Mouse (Mus musculus): ENCODE measurements around the gene Bri3. TPM values are rescaled to one million over a fixed set of nuclear protein-coding genes. Genes with fewer than 3 reads are reported as not detected.

Gene Bri3
- polyA plus RNA-seq, 1 experiment from 2014 or later = 118 TPM

DNA sequence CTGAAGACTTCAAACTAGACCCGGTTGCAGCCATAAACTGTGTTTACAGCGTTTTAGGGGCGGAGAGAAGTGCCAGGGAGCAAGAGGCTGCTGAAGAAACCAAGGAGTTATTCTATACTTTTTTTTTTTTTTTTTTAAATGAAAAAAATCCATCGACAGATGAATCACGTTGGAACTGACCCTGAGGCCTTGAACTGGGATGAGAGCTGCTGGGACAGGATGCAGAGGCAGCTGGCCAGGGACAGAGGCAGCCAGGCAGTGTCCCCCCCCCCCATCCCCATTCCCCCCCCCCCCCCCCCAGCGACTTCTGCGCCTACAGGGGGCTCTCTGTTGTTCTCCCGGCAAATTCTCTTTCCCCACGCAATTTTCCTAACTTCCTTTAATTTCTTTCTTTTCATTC lies 153.3 kb downstream of the Bri3 start:
- Histone ChIP-seq H3K9ac (ENCODE audit: low read length) (no peak overlapping the region), H3K9me3 (ENCODE audit: control insufficient read depth, low read length) (no peaks in the 10 kb centered on the region), H3K27me3 (replicated peaks; ENCODE audit: control insufficient read depth, insufficient read depth, low read length) (no peaks in the 10 kb centered on the region), H3K27ac (ENCODE audit: low read depth) (no peak overlapping the region), H3K36me3 (ENCODE audit: control insufficient read depth, insufficient read depth, low read length) (no peaks in the 10 kb centered on the region), H3K4me3 (ENCODE audit: low read depth, low read length) (no peak overlapping the region), H3K4me2 (ENCODE audit: low read length) (no peak overlapping the region), H3K4me1 (replicated peaks; ENCODE audit: control insufficient read depth, insufficient read depth, low read length) (no peaks in the 10 kb centered on the region)
- WGBS = 8% methylated on average over 5 of the region's 9 CpGs
- ATAC-seq (replicated peaks; ENCODE audit: low FRiP score, low TSS enrichment, low read depth) = no peak
- DNase-seq (ENCODE audit: low spot score) = no peak

DNA sequence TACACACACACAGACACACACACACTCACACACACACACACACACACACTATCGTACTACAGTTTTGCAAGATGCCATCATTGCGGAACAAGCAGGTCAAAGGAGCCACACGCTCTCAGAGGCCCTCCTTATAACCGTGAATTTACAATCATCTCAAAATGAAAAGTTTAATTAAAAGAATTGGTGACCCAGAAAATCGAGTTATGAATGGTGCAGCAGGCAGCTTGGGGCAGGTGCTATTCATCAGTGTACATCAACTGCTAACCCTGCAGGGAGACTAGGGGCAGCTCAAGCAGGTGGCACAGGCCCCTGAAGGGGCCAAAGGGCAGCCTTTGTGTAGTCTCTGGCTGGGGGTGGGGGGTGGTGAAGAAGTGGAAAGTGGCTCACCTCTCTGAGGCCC lies 156.6 kb downstream of the Bri3 start:
- Histone ChIP-seq H3K27me3 (replicated peaks; ENCODE audit: control insufficient read depth, insufficient read depth, low read length) (no peaks in the 10 kb centered on the region), H3K36me3 (ENCODE audit: control insufficient read depth, insufficient read depth, low read length) (no peaks in the 10 kb centered on the region), H3K4me2 (ENCODE audit: low read length) (no peak overlapping the region), H3K27ac (ENCODE audit: low read depth) (no peak overlapping the region), H3K4me1 (replicated peaks; ENCODE audit: control insufficient read depth, insufficient read depth, low read length) (no peaks in the 10 kb centered on the region), H3K9ac (ENCODE audit: low read length) (no peak overlapping the region), H3K4me3 (ENCODE audit: low read depth, low read length) (no peak overlapping the region), H3K9me3 (ENCODE audit: control insufficient read depth, low read length) (no peaks in the 10 kb centered on the region)
- 74% methylated on average over 5 of the region's 5 CpGs for WGBS
- no peak for DNase-seq (ENCODE audit: low spot score)
- ATAC-seq (replicated peaks; ENCODE audit: low FRiP score, low TSS enrichment, low read depth) = no peak

DNA sequence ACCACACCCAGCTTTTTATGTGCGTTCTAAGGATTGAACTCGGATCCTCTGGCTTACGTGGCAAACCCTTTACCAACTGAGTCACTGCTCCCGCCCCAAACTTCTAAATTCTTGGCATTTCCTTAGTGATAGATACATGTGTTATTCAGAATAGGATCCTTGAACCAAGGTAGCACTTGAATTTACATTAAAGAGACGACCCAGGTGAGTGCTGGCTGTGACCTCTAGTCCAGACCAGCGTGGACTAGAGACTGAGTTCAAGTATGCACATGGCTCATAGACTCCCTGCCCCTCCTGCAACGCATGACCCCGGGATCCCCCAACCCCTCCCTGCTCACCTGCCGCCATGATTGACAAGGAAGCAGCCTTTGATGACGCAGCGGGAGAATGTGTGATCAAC lies 162.0 kb downstream of the Bri3 start:
- Histone ChIP-seq H3K4me1 (replicated peaks; ENCODE audit: control insufficient read depth, insufficient read depth, low read length) (no peaks in the 10 kb centered on the region), H3K4me2 (ENCODE audit: low read length) (no peak overlapping the region), H3K27ac (ENCODE audit: low read depth) (no peak overlapping the region), H3K9me3 (ENCODE audit: control insufficient read depth, low read length) (no peaks in the 10 kb centered on the region), H3K36me3 (ENCODE audit: control insufficient read depth, insufficient read depth, low read length) (no peaks in the 10 kb centered on the region), H3K4me3 (ENCODE audit: low read depth, low read length) (no peak overlapping the region), H3K27me3 (replicated peaks; ENCODE audit: control insufficient read depth, insufficient read depth, low read length) (no peaks in the 10 kb centered on the region), H3K9ac (ENCODE audit: low read length) (no peak overlapping the region)
- ATAC-seq (replicated peaks; ENCODE audit: low FRiP score, low TSS enrichment, low read depth) (no peak), DNase-seq (ENCODE audit: low spot score) (no peak)
- 88% methylated on average over 11 of the region's 11 CpGs for WGBS

DNA sequence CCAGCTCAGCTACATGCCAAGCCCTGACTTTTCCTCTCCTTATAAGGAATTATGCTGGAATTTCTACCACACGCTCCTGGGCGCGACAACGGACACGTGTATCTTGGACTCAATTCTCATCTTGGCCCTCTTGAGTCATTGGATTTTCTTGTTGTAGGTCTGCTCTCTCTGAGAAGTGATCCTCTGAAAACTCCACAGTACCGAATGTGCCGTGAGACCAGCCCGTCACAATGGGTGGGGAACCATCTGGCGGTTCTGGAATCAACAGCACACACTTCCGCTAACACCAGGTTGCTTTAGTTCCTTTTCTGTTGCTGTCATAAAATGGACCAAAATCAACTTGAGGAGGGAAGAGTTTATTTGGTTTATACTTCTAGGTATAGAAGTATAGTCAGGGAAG lies 166.4 kb downstream of the Bri3 start:
- Histone ChIP-seq H3K27ac (ENCODE audit: low read depth) (no peak overlapping the region), H3K36me3 (ENCODE audit: control insufficient read depth, insufficient read depth, low read length) (no peaks in the 10 kb centered on the region), H3K4me1 (replicated peaks; ENCODE audit: control insufficient read depth, insufficient read depth, low read length) (no peaks in the 10 kb centered on the region), H3K9me3 (ENCODE audit: control insufficient read depth, low read length) (no peaks in the 10 kb centered on the region), H3K4me3 (ENCODE audit: low read depth, low read length) (no peak overlapping the region), H3K27me3 (replicated peaks; ENCODE audit: control insufficient read depth, insufficient read depth, low read length) (no peaks in the 10 kb centered on the region), H3K4me2 (ENCODE audit: low read length) (no peak overlapping the region), H3K9ac (ENCODE audit: low read length) (no peak overlapping the region)
- no peak for ATAC-seq (replicated peaks; ENCODE audit: low FRiP score, low TSS enrichment, low read depth)
- no peak for DNase-seq (ENCODE audit: low spot score)
- WGBS = 95% methylated on average over 10 of the region's 10 CpGs

DNA sequence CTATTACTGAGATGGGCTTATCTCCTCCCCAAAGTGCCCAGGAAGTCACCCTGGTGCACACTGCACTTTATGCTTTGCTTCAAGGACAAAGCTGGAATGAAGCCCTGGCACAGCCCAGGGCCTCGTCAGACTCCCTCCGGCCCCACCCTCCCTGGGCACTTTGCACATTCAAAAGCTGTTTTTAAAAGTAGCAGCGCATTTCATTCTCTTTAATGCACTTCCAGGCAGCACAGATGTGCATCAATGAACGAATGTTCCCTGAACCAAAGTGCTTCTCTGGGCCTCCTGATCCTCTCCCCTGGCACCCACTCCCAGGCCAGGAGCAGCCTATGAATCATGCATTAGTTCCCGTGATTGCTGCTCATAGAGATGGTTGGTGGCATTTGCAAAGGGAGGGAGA lies 167.5 kb downstream of the Bri3 start:
- 44% methylated on average over 5 of the region's 5 CpGs for WGBS
- no peak for ATAC-seq (replicated peaks; ENCODE audit: low FRiP score, low TSS enrichment, low read depth)
- no peak for DNase-seq (ENCODE audit: low spot score)

DNA sequence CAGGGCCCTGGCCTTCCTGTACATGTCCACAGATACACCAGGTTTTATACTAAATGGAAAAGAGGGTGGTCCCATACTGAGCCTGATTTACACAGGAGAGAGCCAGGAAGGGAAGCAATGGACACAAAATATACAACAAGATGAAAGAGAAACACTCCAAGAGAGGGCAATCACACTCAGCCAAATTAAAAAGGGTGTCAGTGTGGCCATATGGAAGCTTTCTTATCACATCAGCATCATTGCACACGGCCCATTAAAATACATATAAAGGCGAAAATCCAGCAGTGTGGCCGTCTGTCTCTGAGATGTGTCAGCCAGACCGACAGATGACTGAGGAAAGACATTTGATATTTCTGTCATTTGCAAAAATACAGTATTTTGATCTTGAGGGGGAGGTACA lies 168.5 kb downstream of the Bri3 start:
- no peak for DNase-seq (ENCODE audit: low spot score)

More for the DNA sequence above, 167.5 kb downstream of the Bri3 start:
- Histone ChIP-seq H3K4me1 (replicated peaks; ENCODE audit: control insufficient read depth, insufficient read depth, low read length) (no peaks in the 10 kb centered on the region), H3K27me3 (replicated peaks; ENCODE audit: control insufficient read depth, insufficient read depth, low read length) (no peaks in the 10 kb centered on the region), H3K9ac (ENCODE audit: low read length) (no peak overlapping the region), H3K4me2 (ENCODE audit: low read length) (no peak overlapping the region), H3K4me3 (ENCODE audit: low read depth, low read length) (no peak overlapping the region), H3K27ac (ENCODE audit: low read depth) (no peak overlapping the region), H3K36me3 (ENCODE audit: control insufficient read depth, insufficient read depth, low read length) (no peaks in the 10 kb centered on the region), H3K9me3 (ENCODE audit: control insufficient read depth, low read length) (no peaks in the 10 kb centered on the region)

DNA sequence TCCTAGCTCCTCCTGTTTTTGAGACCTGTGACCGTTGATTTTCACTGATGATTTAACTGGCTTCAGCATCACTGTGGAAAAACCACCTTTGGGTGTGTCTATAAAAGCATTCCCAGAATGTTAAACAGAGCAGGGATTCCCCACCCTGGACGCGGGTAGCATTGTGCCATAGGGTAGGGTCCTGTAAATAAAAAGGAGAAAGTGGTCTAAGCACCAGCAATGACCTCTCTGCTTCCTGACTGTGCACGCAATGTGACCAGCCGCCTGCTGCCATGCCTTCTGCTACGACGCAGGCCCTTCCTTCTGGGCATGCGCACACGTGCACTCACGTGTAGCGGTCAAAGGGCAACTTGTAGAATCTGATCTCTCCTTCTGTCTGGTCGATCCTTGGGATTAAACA lies 174.2 kb downstream of the Bri3 start:
- no peaks in the 10 kb centered on the region for H3K9me3 ChIP-seq (ENCODE audit: control insufficient read depth, low read length)
- no peak overlapping the region for H3K4me3 ChIP-seq (ENCODE audit: low read depth, low read length)
- ATAC-seq (replicated peaks; ENCODE audit: low FRiP score, low TSS enrichment, low read depth) (no peak), DNase-seq (ENCODE audit: low spot score) (no peak)
- H3K27me3 ChIP-seq (replicated peaks; ENCODE audit: control insufficient read depth, insufficient read depth, low read length) = no peaks in the 10 kb centered on the region
- H3K36me3 ChIP-seq (ENCODE audit: control insufficient read depth, insufficient read depth, low read length) = no peaks in the 10 kb centered on the region
- no peaks in the 10 kb centered on the region for H3K4me1 ChIP-seq (replicated peaks; ENCODE audit: control insufficient read depth, insufficient read depth, low read length)
- no peak overlapping the region for H3K4me2 ChIP-seq (ENCODE audit: low read length)
- no peak overlapping the region for H3K27ac ChIP-seq (ENCODE audit: low read depth)
- WGBS = 89% methylated on average over 12 of the region's 12 CpGs
- no peak overlapping the region for H3K9ac ChIP-seq (ENCODE audit: low read length)

More for the DNA sequence above, 168.5 kb downstream of the Bri3 start:
- ATAC-seq (replicated peaks; ENCODE audit: low FRiP score, low TSS enrichment, low read depth) = no peak
- H3K9me3 ChIP-seq (ENCODE audit: control insufficient read depth, low read length) = no peaks in the 10 kb centered on the region
- no peaks in the 10 kb centered on the region for H3K4me1 ChIP-seq (replicated peaks; ENCODE audit: control insufficient read depth, insufficient read depth, low read length)
- H3K36me3 ChIP-seq (ENCODE audit: control insufficient read depth, insufficient read depth, low read length) = no peaks in the 10 kb centered on the region
- H3K27me3 ChIP-seq (replicated peaks; ENCODE audit: control insufficient read depth, insufficient read depth, low read length) = no peaks in the 10 kb centered on the region
- no peak overlapping the region for H3K4me3 ChIP-seq (ENCODE audit: low read depth, low read length)
- no peak overlapping the region for H3K4me2 ChIP-seq (ENCODE audit: low read length)
- H3K9ac ChIP-seq (ENCODE audit: low read length) = no peak overlapping the region
- H3K27ac ChIP-seq (ENCODE audit: low read depth) = no peak overlapping the region
- WGBS = 75% methylated on average over 4 of the region's 4 CpGs

DNA sequence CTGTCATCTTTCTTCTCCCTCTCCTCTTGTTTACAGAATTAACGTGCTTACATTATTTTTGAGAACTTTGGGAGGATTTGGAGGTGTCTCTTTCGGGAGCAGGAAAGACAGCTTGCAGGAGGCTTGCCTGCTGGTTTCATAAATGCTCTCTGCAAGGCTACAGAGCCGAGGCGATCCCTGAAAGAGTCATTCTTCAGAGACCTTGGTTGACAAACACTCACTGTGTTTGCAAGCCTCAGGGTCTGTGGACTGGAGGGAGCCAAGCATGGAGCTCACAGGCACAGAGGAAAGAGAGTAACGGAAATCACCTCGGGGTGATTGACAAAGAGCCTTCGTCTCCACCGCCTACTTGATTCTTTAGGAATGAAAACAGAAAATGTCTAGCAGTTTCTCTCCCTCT lies 175.8 kb downstream of the Bri3 start:
- no peaks in the 10 kb centered on the region for H3K36me3 ChIP-seq (ENCODE audit: control insufficient read depth, insufficient read depth, low read length)
- H3K27me3 ChIP-seq (replicated peaks; ENCODE audit: control insufficient read depth, insufficient read depth, low read length) = no peaks in the 10 kb centered on the region
- H3K9me3 ChIP-seq (ENCODE audit: control insufficient read depth, low read length) = no peaks in the 10 kb centered on the region
- H3K9ac ChIP-seq (ENCODE audit: low read length) = no peak overlapping the region
- no peak for DNase-seq (ENCODE audit: low spot score)
- no peak overlapping the region for H3K27ac ChIP-seq (ENCODE audit: low read depth)
- WGBS = 72% methylated on average over 8 of the region's 8 CpGs
- H3K4me2 ChIP-seq (ENCODE audit: low read length) = no peak overlapping the region
- no peak overlapping the region for H3K4me3 ChIP-seq (ENCODE audit: low read depth, low read length)
- no peaks in the 10 kb centered on the region for H3K4me1 ChIP-seq (replicated peaks; ENCODE audit: control insufficient read depth, insufficient read depth, low read length)
- ATAC-seq (replicated peaks; ENCODE audit: low FRiP score, low TSS enrichment, low read depth) = no peak

DNA sequence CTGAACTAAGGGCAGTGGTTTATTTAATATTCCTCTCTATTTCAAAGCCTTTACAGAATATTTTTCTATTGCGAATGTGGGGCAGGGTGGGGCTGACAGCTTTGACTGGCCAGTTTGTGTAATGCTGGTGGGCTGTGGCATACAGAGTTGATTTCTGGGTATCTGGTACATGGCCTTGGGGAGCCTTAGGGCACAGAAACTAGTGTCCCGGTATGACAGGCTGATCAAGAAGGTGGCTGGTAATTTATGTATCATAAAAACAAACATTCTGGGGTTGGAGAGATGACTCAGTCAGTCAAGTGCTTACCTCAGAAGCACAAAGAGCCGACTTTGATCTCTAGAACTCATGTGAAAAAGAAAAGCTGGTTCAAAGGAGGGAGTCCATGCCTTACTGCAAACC lies 182.5 kb downstream of the Bri3 start:
- ATAC-seq (replicated peaks; ENCODE audit: low FRiP score, low TSS enrichment, low read depth) (no peak), DNase-seq (ENCODE audit: low spot score) (no peak)
- H3K4me2 ChIP-seq (ENCODE audit: low read length) = no peak overlapping the region
- no peaks in the 10 kb centered on the region for H3K36me3 ChIP-seq (ENCODE audit: control insufficient read depth, insufficient read depth, low read length)
- H3K27ac ChIP-seq (ENCODE audit: low read depth) = no peak overlapping the region
- no peaks in the 10 kb centered on the region for H3K4me1 ChIP-seq (replicated peaks; ENCODE audit: control insufficient read depth, insufficient read depth, low read length)
- H3K4me3 ChIP-seq (ENCODE audit: low read depth, low read length) = no peak overlapping the region
- 54% methylated on average over 3 of the region's 3 CpGs for WGBS
- H3K9me3 ChIP-seq (ENCODE audit: control insufficient read depth, low read length) = no peaks in the 10 kb centered on the region
- H3K27me3 ChIP-seq (replicated peaks; ENCODE audit: control insufficient read depth, insufficient read depth, low read length) = no peaks in the 10 kb centered on the region
- no peak overlapping the region for H3K9ac ChIP-seq (ENCODE audit: low read length)

Measured in intestine, embryonic 14.5 days (tissue).